Mouse (Mus musculus): ENCODE measurements around the gene Inpp4b. TPM values are rescaled to one million over a fixed set of nuclear protein-coding genes. Genes with fewer than 3 reads are reported as not detected.

Gene Inpp4b
- polyA plus RNA-seq, 1 experiment: 22.6 TPM

GRCm38 (mm10) chr8:81833852-81834251 lies 491.5 kb downstream of the Inpp4b start:
- H3K27me3 ChIP-seq (ENCODE audit: control insufficient read depth, insufficient read depth, low read length): no peaks in the 10 kb centered on the region
- no peak for DNase-seq
- H3K4me1 ChIP-seq (replicated peaks; ENCODE audit: control insufficient read depth, insufficient read depth, low read length): no peaks in the 10 kb centered on the region
- H3K36me3 ChIP-seq (ENCODE audit: control insufficient read depth, insufficient read depth, low read length): no peaks in the 10 kb centered on the region
- no peak overlapping the region for H3K27ac ChIP-seq (ENCODE audit: control insufficient read depth, insufficient read depth, low read length)
- H3K4me3 ChIP-seq (ENCODE audit: control insufficient read depth, insufficient read depth, low read length): no peak overlapping the region
- TF ChIP-seq CTCF (IDR thresholded peaks at IDR 0.05; ENCODE audit: borderline replicate concordance, control insufficient read depth, extremely low read depth, insufficient read depth, low read length, poor library complexity): no peak
- no peak for TF ChIP-seq POLR2A (IDR thresholded peaks at IDR 0.05; ENCODE audit: control insufficient read depth, extremely low read depth, insufficient read depth, low read length, poor library complexity)

GRCm38 (mm10) chr8:81840512-81840911 lies 498.2 kb downstream of the Inpp4b start:
- H3K4me3 ChIP-seq (ENCODE audit: control insufficient read depth, insufficient read depth, low read length): no peak overlapping the region
- no peak for TF ChIP-seq CTCF (IDR thresholded peaks at IDR 0.05; ENCODE audit: borderline replicate concordance, control insufficient read depth, extremely low read depth, insufficient read depth, low read length, poor library complexity)
- TF ChIP-seq POLR2A (IDR thresholded peaks at IDR 0.05; ENCODE audit: control insufficient read depth, extremely low read depth, insufficient read depth, low read length, poor library complexity): no peak
- no peak overlapping the region for H3K27ac ChIP-seq (ENCODE audit: control insufficient read depth, insufficient read depth, low read length)
- H3K36me3 ChIP-seq (ENCODE audit: control insufficient read depth, insufficient read depth, low read length): no peaks in the 10 kb centered on the region
- no peak for DNase-seq
- no peaks in the 10 kb centered on the region for H3K4me1 ChIP-seq (replicated peaks; ENCODE audit: control insufficient read depth, insufficient read depth, low read length)
- no peaks in the 10 kb centered on the region for H3K27me3 ChIP-seq (ENCODE audit: control insufficient read depth, insufficient read depth, low read length)

GRCm38 (mm10) chr8:81844104-81844982 lies 502.0 kb downstream of the Inpp4b start:
- H3K27ac ChIP-seq (ENCODE audit: control insufficient read depth, insufficient read depth, low read length): no peak overlapping the region
- no peak for TF ChIP-seq POLR2A (IDR thresholded peaks at IDR 0.05; ENCODE audit: control insufficient read depth, extremely low read depth, insufficient read depth, low read length, poor library complexity)
- TF ChIP-seq CTCF (IDR thresholded peaks at IDR 0.05; ENCODE audit: borderline replicate concordance, control insufficient read depth, extremely low read depth, insufficient read depth, low read length, poor library complexity): no peak
- H3K4me1 ChIP-seq (replicated peaks; ENCODE audit: control insufficient read depth, insufficient read depth, low read length): no peaks in the 10 kb centered on the region
- no peak for DNase-seq
- no peaks in the 10 kb centered on the region for H3K27me3 ChIP-seq (ENCODE audit: control insufficient read depth, insufficient read depth, low read length)
- 94% methylated on average over 10 of the region's 10 CpGs for WGBS
- no peak overlapping the region for H3K4me3 ChIP-seq (ENCODE audit: control insufficient read depth, insufficient read depth, low read length)
- H3K36me3 ChIP-seq (ENCODE audit: control insufficient read depth, insufficient read depth, low read length): no peaks in the 10 kb centered on the region

GRCm38 (mm10) chr8:81847929-81848328 lies 505.6 kb downstream of the Inpp4b start:
- Histone ChIP-seq H3K4me1 (replicated peaks; ENCODE audit: control insufficient read depth, insufficient read depth, low read length) (no peaks in the 10 kb centered on the region), H3K27ac (ENCODE audit: control insufficient read depth, insufficient read depth, low read length) (no peak overlapping the region), H3K27me3 (ENCODE audit: control insufficient read depth, insufficient read depth, low read length) (no peaks in the 10 kb centered on the region), H3K36me3 (ENCODE audit: control insufficient read depth, insufficient read depth, low read length) (no peaks in the 10 kb centered on the region), H3K4me3 (ENCODE audit: control insufficient read depth, insufficient read depth, low read length) (no peak overlapping the region)
- 91% methylated on average over 2 of the region's 2 CpGs for WGBS
- DNase-seq: no peak
- TF ChIP-seq POLR2A (IDR thresholded peaks at IDR 0.05; ENCODE audit: control insufficient read depth, extremely low read depth, insufficient read depth, low read length, poor library complexity) (no peak), CTCF (IDR thresholded peaks at IDR 0.05; ENCODE audit: borderline replicate concordance, control insufficient read depth, extremely low read depth, insufficient read depth, low read length, poor library complexity) (no peak)

- H3K27me3 ChIP-seq (ENCODE audit: control insufficient read depth, insufficient read depth, low read length): no peaks in the 10 kb centered on the region
- no peak for DNase-seq
- no peak overlapping the region for H3K4me3 ChIP-seq (ENCODE audit: control insufficient read depth, insufficient read depth, low read length)
- H3K36me3 ChIP-seq (ENCODE audit: control insufficient read depth, insufficient read depth, low read length): no peaks in the 10 kb centered on the region
- H3K27ac ChIP-seq (ENCODE audit: control insufficient read depth, insufficient read depth, low read length): no peak overlapping the region
- 95% methylated on average over 1 of the region's 1 CpGs for WGBS
- 0 out of 2 replicates have a peak, but pooled peaks cover 2% of the 10 kb centered on the region for H3K4me1 ChIP-seq (replicated peaks; ENCODE audit: control insufficient read depth, insufficient read depth, low read length)
- TF ChIP-seq POLR2A (IDR thresholded peaks at IDR 0.05; ENCODE audit: control insufficient read depth, extremely low read depth, insufficient read depth, low read length, poor library complexity) (no peak), CTCF (IDR thresholded peaks at IDR 0.05; ENCODE audit: borderline replicate concordance, control insufficient read depth, extremely low read depth, insufficient read depth, low read length, poor library complexity) (no peak)
Observed at GRCm38 (mm10) chr8:81849976-81850375, 507.6 kb downstream of the Inpp4b start.

- Histone ChIP-seq H3K27me3 (ENCODE audit: control insufficient read depth, insufficient read depth, low read length) (no peaks in the 10 kb centered on the region), H3K27ac (ENCODE audit: control insufficient read depth, insufficient read depth, low read length) (no peak overlapping the region), H3K36me3 (ENCODE audit: control insufficient read depth, insufficient read depth, low read length) (no peaks in the 10 kb centered on the region), H3K4me1 (replicated peaks; ENCODE audit: control insufficient read depth, insufficient read depth, low read length) (0 out of 2 replicates have a peak, but pooled peaks cover 2% of the 10 kb centered on the region), H3K4me3 (ENCODE audit: control insufficient read depth, insufficient read depth, low read length) (no peak overlapping the region)
- no peak for DNase-seq
- 85% methylated on average over 4 of the region's 4 CpGs for WGBS
- TF ChIP-seq CTCF (IDR thresholded peaks at IDR 0.05; ENCODE audit: borderline replicate concordance, control insufficient read depth, extremely low read depth, insufficient read depth, low read length, poor library complexity): no peak
- TF ChIP-seq POLR2A (IDR thresholded peaks at IDR 0.05; ENCODE audit: control insufficient read depth, extremely low read depth, insufficient read depth, low read length, poor library complexity): no peak
Observed at GRCm38 (mm10) chr8:81853184-81853583, 510.8 kb downstream of the Inpp4b start.
